Mouse (Mus musculus): ENCODE results near the gene Qrfp. TPM values are rescaled to one million over a fixed set of nuclear protein-coding genes. Genes with fewer than 3 reads are reported as not detected.

The Qrfp gene
- polyA plus RNA-seq, 1 experiment from 2014 or later, result 0.10 TPM

DNA sequence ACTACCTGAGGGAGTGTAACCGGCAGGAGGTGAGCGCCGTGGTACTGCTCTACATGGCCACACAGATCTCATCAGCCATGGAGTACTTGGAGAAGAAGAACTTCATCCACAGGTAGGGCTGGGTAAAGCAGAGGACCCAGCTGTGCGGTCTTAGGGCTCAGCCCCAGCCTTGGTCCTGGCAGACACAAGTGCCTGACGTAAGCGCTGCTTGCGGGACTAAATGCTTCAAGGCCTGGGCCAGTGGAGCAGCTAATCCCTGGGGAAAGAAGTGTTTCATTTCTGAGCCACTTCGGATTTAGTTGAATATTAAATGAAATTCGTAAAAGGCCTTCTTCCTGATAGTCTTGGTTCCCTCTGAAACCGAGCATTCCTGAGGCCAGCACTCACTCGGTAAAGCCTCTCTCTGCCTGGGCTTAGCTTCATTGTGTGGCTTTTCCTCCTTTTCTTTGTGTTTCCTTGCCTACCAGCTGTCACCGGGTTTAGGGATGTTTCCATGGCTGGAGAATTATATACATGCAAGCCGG, 19.6 kb downstream of the Qrfp start:
- ATAC-seq (ENCODE audit: low read depth) (no peak), DNase-seq (ENCODE audit: low spot score) (no peak)
- H3K9me3 ChIP-seq (ENCODE audit: control insufficient read depth, low read length), result no peaks in the 10 kb centered on the region
- H3K4me1 ChIP-seq (ENCODE audit: control insufficient read depth, insufficient read depth, low read length), result no peaks in the 10 kb centered on the region
- no peak overlapping the region for H3K9ac ChIP-seq (ENCODE audit: low read depth, low read length)
- WGBS, result 80% methylated on average over 13 of the region's 13 CpGs
- no peaks in the 10 kb centered on the region for H3K27me3 ChIP-seq (replicated peaks; ENCODE audit: control insufficient read depth, insufficient read depth, low read length)
- H3K4me2 ChIP-seq (ENCODE audit: low read depth, low read length), result no peak overlapping the region
- H3K4me3 ChIP-seq (ENCODE audit: low read depth, low read length), result no peak overlapping the region
- H3K36me3 ChIP-seq (ENCODE audit: control insufficient read depth, insufficient read depth, low read length), result peaks cover 95% of the 10 kb centered on the region
- H3K27ac ChIP-seq (replicated peaks; ENCODE audit: low read depth, low read length), result no peak overlapping the region

DNA sequence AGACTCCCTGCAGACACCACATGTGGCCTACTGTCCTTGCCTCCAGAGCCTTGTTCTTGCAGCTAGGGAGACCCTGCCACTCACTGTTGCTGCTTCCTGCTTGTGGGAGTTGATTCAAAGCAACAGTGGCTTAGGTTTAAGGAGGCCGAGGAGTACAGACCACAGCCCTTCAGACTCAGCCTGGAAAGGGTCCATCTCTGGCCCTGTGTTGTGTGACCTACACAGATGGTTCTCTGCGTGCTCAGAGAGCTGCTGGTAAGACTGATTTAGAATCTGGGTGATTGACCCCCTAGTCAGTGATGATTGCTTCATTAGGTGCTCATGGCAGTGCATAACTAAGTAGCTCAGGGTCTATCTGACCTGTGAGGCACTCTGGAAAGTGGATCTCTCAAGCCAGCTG, 21.2 kb downstream of the Qrfp start:
- Histone ChIP-seq H3K9me3 (ENCODE audit: control insufficient read depth, low read length) (no peaks in the 10 kb centered on the region), H3K4me3 (ENCODE audit: low read depth, low read length) (no peak overlapping the region), H3K36me3 (ENCODE audit: control insufficient read depth, insufficient read depth, low read length) (peaks cover 94% of the 10 kb centered on the region), H3K27me3 (replicated peaks; ENCODE audit: control insufficient read depth, insufficient read depth, low read length) (no peaks in the 10 kb centered on the region), H3K27ac (replicated peaks; ENCODE audit: low read depth, low read length) (no peak overlapping the region), H3K4me1 (ENCODE audit: control insufficient read depth, insufficient read depth, low read length) (no peaks in the 10 kb centered on the region), H3K9ac (ENCODE audit: low read depth, low read length) (no peak overlapping the region), H3K4me2 (ENCODE audit: low read depth, low read length) (no peak overlapping the region)
- 100% methylated on average over 2 of the region's 2 CpGs for WGBS
- ATAC-seq (ENCODE audit: low read depth), result no peak
- no peak for DNase-seq (ENCODE audit: low spot score)

DNA sequence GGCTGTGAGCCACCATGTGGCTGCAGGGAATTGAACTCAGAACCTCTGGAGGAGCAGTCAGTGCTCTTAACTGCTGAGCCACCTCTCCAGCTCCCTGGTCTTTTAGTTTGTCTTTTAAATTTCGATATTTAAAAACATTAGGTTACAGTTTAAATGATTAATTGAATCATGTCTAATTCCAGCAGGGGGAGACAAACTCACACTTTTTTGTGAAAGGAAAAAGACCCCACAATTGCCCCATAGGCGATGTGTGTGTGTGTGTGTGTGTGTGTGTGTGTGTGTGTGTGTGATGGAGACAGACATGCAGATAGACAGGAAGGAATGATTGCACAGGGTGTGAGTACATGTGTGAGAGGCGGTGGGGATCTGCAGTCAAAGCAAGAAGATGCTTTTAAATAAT, 22.2 kb downstream of the Qrfp start:
- no peak overlapping the region for H3K4me2 ChIP-seq (ENCODE audit: low read depth, low read length)
- H3K27me3 ChIP-seq (replicated peaks; ENCODE audit: control insufficient read depth, insufficient read depth, low read length), result no peaks in the 10 kb centered on the region
- DNase-seq (ENCODE audit: low spot score), result no peak
- no peaks in the 10 kb centered on the region for H3K9me3 ChIP-seq (ENCODE audit: control insufficient read depth, low read length)
- no peak for ATAC-seq (ENCODE audit: low read depth)
- H3K36me3 ChIP-seq (ENCODE audit: control insufficient read depth, insufficient read depth, low read length), result peaks cover 94% of the 10 kb centered on the region
- H3K27ac ChIP-seq (replicated peaks; ENCODE audit: low read depth, low read length), result no peak overlapping the region
- no peak overlapping the region for H3K9ac ChIP-seq (ENCODE audit: low read depth, low read length)
- H3K4me3 ChIP-seq (ENCODE audit: low read depth, low read length), result no peak overlapping the region
- 67% methylated on average over 3 of the region's 3 CpGs for WGBS
- H3K4me1 ChIP-seq (ENCODE audit: control insufficient read depth, insufficient read depth, low read length), result no peaks in the 10 kb centered on the region

DNA sequence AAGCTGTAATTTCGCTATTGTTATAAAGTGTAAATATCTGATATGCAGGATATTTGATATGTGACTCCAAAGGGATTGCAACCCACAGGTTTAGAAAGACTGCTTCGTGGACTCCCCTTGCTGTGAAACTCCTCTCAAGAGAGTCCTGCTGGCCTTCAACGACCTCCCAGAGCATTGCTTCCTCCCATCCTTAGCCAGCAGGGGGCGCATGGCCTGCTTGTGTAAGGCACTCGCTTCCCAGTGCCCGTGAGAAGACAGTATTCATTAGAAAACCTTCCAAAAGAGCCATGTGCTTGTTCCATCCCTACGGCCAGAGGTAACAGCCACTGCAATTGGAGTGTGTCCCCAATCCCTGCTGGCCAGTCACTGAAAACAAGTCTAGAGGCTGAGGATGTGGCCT, 23.4 kb downstream of the Qrfp start:
- peaks cover 94% of the 10 kb centered on the region for H3K36me3 ChIP-seq (ENCODE audit: control insufficient read depth, insufficient read depth, low read length)
- H3K27ac ChIP-seq (replicated peaks; ENCODE audit: low read depth, low read length), result no peak overlapping the region
- no peaks in the 10 kb centered on the region for H3K27me3 ChIP-seq (replicated peaks; ENCODE audit: control insufficient read depth, insufficient read depth, low read length)
- H3K9me3 ChIP-seq (ENCODE audit: control insufficient read depth, low read length), result no peaks in the 10 kb centered on the region
- 0 out of 2 replicates have a peak, but pooled peaks have one; percentile 27 for ATAC-seq (ENCODE audit: low read depth)
- 14% methylated on average over 7 of the region's 7 CpGs for WGBS
- no peaks in the 10 kb centered on the region for H3K4me1 ChIP-seq (ENCODE audit: control insufficient read depth, insufficient read depth, low read length)
- no peak overlapping the region for H3K4me3 ChIP-seq (ENCODE audit: low read depth, low read length)
- H3K4me2 ChIP-seq (ENCODE audit: low read depth, low read length), result no peak overlapping the region
- peak; percentile 84 for DNase-seq (ENCODE audit: low spot score)
- no peak overlapping the region for H3K9ac ChIP-seq (ENCODE audit: low read depth, low read length)

DNA sequence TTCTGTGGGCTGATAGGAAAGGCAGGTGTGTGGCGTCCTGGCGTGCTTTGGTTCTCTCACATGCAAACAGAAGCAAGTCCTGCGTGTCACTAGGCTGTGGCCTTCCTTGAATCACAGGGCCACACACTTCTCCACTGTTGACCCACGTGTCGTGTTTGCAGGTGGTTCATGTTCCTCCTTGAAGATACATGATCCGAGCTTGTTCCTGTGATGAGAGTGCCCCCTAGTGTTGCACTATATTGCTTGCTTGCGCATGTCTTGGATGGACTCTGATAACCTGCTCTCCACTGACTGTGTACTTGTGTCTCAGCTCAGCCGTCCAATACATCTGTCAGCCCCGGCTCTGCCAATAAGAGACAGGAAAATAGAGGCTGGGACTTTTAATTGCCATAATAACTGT, 25.3 kb downstream of the Qrfp start:
- Histone ChIP-seq H3K27me3 (replicated peaks; ENCODE audit: control insufficient read depth, insufficient read depth, low read length) (no peaks in the 10 kb centered on the region), H3K9me3 (ENCODE audit: control insufficient read depth, low read length) (no peaks in the 10 kb centered on the region), H3K9ac (ENCODE audit: low read depth, low read length) (no peak overlapping the region), H3K4me2 (ENCODE audit: low read depth, low read length) (no peak overlapping the region), H3K4me1 (ENCODE audit: control insufficient read depth, insufficient read depth, low read length) (no peaks in the 10 kb centered on the region), H3K4me3 (ENCODE audit: low read depth, low read length) (no peak overlapping the region), H3K27ac (replicated peaks; ENCODE audit: low read depth, low read length) (no peak overlapping the region), H3K36me3 (ENCODE audit: control insufficient read depth, insufficient read depth, low read length) (peaks cover 94% of the 10 kb centered on the region)
- 39% methylated on average over 9 of the region's 9 CpGs for WGBS
- ATAC-seq (ENCODE audit: low read depth) (peak; percentile 56; the same call in 1 of the 2 replicates), DNase-seq (ENCODE audit: low spot score) (peak; percentile 89)

DNA sequence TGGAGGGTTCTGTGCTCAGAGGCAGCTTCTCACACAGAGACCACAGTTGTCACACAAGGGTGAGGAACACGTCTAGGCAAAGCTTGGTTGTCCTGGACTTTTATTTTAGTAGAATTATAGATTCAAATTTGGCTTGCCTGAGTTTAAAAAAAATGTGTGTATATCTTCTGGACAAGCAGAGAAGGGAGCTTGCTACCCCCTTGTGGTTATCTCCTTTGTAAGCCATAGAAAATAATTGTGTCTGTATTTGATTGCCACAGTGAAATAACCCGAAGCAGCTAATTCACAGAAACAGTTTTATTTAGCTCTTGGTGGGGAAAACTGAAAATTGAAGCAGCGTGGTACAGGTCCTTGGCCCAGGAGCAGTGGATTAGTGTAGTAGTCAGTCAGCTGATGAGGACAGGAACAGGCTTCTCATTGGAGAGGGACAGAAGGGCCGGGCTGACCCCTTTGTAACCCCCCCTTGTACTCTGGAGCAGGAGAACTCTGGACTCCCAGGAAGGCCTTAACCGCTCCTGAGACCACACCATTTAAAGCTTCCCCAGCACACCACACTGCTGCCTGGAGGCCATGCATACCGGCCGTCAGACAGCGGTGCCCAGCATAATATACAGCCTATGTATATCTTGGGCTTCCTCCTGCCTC, 27.3 kb downstream of the Qrfp start:
- 61% methylated on average over 8 of the region's 8 CpGs for WGBS
- no peak overlapping the region for H3K27ac ChIP-seq (replicated peaks; ENCODE audit: low read depth, low read length)
- no peaks in the 10 kb centered on the region for H3K27me3 ChIP-seq (replicated peaks; ENCODE audit: control insufficient read depth, insufficient read depth, low read length)
- H3K4me3 ChIP-seq (ENCODE audit: low read depth, low read length), result no peak overlapping the region
- ATAC-seq (ENCODE audit: low read depth), result no peak
- no peak for DNase-seq (ENCODE audit: low spot score)
- no peaks in the 10 kb centered on the region for H3K9me3 ChIP-seq (ENCODE audit: control insufficient read depth, low read length)
- H3K36me3 ChIP-seq (ENCODE audit: control insufficient read depth, insufficient read depth, low read length), result peaks cover 96% of the 10 kb centered on the region
- no peaks in the 10 kb centered on the region for H3K4me1 ChIP-seq (ENCODE audit: control insufficient read depth, insufficient read depth, low read length)
- no peak overlapping the region for H3K4me2 ChIP-seq (ENCODE audit: low read depth, low read length)
- H3K9ac ChIP-seq (ENCODE audit: low read depth, low read length), result no peak overlapping the region

DNA sequence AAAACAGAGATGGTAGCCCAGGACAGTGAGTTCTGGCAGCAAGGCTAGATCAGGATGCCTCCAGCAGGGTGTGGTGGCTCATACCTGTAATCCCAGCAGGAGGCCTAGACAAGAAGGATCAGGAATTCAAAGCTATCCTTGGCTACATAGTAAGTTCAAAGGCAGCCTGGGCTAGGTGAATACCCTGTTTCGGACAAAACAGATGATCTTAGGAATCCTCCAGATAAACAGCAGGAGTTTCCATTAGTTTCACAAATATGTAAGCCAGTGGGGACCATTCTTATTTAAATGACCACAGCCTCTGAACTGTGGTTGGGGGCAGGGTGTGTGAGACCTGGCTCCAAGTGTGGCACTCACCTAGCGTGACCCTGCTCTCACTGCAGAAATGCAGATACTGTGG, 31.1 kb downstream of the Qrfp start:
- 94% methylated on average over 2 of the region's 2 CpGs for WGBS
- Histone ChIP-seq H3K27ac (replicated peaks; ENCODE audit: low read depth, low read length) (no peak overlapping the region), H3K4me2 (ENCODE audit: low read depth, low read length) (no peak overlapping the region), H3K9ac (ENCODE audit: low read depth, low read length) (no peak overlapping the region), H3K36me3 (ENCODE audit: control insufficient read depth, insufficient read depth, low read length) (peaks cover 78% of the 10 kb centered on the region), H3K27me3 (replicated peaks; ENCODE audit: control insufficient read depth, insufficient read depth, low read length) (no peaks in the 10 kb centered on the region), H3K4me1 (ENCODE audit: control insufficient read depth, insufficient read depth, low read length) (no peaks in the 10 kb centered on the region), H3K4me3 (ENCODE audit: low read depth, low read length) (no peak overlapping the region), H3K9me3 (ENCODE audit: control insufficient read depth, low read length) (no peaks in the 10 kb centered on the region)
- DNase-seq (ENCODE audit: low spot score), result no peak
- ATAC-seq (ENCODE audit: low read depth), result no peak

DNA sequence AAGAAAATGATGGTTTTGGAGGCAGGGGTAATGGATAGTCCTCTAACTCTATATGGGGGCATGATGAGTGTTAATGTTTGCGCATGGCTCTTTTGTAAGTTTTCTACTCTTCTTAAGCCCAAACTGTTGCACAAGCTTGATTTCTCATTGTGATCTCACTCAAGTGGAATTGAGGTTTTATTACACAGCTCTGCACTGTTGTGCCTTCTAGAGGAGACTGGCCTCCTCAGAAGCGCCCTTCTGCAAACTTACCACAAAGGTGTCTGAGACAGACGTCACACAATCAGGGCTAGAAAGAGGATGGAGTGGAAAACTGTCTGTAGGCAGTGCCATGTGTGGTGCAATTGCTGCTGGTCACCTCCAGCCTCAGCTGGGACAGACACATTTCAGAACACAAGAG, 33.9 kb downstream of the Qrfp start:
- Histone ChIP-seq H3K27me3 (replicated peaks; ENCODE audit: control insufficient read depth, insufficient read depth, low read length) (no peaks in the 10 kb centered on the region), H3K9me3 (ENCODE audit: control insufficient read depth, low read length) (no peaks in the 10 kb centered on the region), H3K36me3 (ENCODE audit: control insufficient read depth, insufficient read depth, low read length) (peaks cover 53% of the 10 kb centered on the region), H3K27ac (replicated peaks; ENCODE audit: low read depth, low read length) (no peak overlapping the region), H3K4me1 (ENCODE audit: control insufficient read depth, insufficient read depth, low read length) (peaks cover 8% of the 10 kb centered on the region), H3K9ac (ENCODE audit: low read depth, low read length) (no peak overlapping the region), H3K4me3 (ENCODE audit: low read depth, low read length) (no peak overlapping the region), H3K4me2 (ENCODE audit: low read depth, low read length) (no peak overlapping the region)
- ATAC-seq (ENCODE audit: low read depth) (no peak), DNase-seq (ENCODE audit: low spot score) (no peak)
- 95% methylated on average over 3 of the region's 3 CpGs for WGBS
